Mouse (Mus musculus) megakaryocyte, embryonic 14.5 days (primary cell): ENCODE data around the gene 1700013F07Rik.

ENCODE experiments used
- FLI1 ChIP-seq: IDR thresholded peaks from 2 replicates; pipeline ENCODE4 v1.6.1; 2012; ENCODE audit warnings: low read length, inconsistent platforms, mixed read lengths
- GATA1 ChIP-seq: IDR thresholded peaks from 3 replicates; pipeline ENCODE4 v1.6.1; 2012; ENCODE audit warnings: mixed read lengths, low read length, inconsistent platforms, borderline replicate concordance

- TF ChIP-seq GATA1 (no peak), FLI1 (no peak)
Observed at GRCm38 (mm10) chr3:108513465-108513864, 20.5 kb upstream of the 1700013F07Rik start.
